Mouse (Mus musculus): Measurements from ENCODE around the gene Ltf.

Ltf gene

DNA sequence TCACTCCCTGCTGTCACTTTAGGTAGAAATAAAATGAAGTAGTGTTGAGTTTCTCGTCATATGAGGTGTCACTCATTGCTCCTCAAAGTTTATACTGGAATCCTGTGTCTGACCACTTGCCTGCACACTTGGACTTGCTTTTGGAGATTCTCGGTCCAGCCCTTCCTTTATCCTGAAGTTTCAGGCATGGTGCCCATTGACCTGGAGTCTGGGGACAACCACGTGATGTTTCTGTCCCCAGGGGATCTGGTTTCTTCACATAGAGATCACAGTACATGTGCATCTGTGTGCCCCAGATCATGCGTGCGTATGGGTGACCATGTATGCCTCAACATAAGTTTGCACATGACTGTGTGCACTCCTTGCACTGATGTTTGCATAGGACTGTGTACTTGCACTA, 23.2 kb downstream of the Ltf start:
- no peak for DNase-seq

DNA sequence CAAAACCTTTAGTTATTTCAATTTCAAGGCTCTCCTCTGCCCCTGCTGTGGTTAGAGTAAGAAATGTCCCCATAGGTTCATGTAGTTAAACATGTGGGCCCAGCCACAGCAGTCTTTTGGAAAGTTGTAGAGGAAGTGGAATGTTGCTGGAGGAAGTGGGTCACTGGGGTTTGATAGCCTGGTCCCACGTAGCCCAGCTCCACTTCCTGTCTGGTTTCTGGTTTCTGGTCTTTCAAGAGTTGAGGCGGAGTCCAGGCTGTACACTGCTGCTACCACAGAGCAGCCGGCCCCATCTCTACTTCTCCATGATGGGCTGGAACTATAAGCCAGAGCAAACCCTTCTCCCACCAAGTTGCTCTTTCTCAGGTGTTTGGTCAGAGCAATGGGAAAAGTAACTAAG, 27.2 kb downstream of the Ltf start:
- DNase-seq, result no peak

DNA sequence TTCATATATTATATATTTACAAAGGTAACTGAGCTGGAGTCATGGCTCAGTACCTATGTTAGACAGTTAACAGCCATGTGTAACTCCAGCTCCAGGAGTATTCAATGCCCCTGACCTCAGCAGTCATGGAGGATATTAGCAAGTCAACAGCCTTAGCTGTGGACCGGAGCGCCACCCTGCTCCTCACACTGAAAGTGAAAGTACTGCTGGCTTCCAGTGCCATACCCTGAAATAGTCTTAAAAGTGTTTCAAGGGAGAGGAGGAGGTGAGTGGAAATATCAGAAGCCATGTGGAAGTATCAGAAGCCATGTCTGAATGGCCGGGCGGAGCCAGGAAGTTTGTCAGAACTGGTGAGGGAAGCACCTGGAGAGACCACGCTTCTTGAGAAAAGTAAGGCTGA, 28.2 kb downstream of the Ltf start:
- DNase-seq, result no peak

DNA sequence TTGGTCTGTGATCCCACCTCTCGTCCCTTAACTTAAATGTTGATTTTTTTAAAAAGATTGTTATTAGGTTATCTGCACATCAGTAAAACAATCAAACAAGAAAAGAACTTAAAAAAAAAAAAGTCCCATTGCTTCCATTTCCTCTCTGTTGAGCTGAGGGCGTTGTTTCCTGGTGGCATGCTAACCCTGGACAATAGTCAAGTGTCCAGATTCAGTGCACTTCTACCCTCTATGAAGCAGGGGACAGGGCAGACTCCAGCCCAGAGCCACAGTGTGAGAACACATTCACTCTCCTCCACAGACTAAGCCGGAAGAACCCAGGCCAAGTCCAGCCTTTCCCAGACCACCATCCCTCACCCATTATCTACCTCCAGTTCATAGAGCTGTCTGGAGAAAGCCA, 29.4 kb downstream of the Ltf start:
- no peak for DNase-seq

DNA sequence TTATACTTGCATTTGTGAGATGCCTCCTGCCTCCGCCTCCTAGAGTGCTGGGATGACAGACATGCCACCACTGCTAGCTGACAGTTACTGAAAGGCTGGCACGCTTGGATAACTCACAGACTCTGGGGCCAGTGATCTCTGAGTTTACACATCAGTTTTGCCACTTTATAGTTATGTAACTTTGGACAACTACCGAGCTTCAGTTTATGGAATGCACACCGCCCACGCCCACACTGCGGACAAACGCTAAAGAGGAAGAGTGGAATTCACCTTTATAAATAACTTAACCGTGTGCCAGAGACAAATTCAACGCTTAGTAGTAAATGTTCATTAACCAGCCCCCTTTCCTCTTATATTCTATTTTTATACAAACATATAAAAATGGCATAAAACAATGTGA, 35.9 kb downstream of the Ltf start:
- DNase-seq, result no peak

DNA sequence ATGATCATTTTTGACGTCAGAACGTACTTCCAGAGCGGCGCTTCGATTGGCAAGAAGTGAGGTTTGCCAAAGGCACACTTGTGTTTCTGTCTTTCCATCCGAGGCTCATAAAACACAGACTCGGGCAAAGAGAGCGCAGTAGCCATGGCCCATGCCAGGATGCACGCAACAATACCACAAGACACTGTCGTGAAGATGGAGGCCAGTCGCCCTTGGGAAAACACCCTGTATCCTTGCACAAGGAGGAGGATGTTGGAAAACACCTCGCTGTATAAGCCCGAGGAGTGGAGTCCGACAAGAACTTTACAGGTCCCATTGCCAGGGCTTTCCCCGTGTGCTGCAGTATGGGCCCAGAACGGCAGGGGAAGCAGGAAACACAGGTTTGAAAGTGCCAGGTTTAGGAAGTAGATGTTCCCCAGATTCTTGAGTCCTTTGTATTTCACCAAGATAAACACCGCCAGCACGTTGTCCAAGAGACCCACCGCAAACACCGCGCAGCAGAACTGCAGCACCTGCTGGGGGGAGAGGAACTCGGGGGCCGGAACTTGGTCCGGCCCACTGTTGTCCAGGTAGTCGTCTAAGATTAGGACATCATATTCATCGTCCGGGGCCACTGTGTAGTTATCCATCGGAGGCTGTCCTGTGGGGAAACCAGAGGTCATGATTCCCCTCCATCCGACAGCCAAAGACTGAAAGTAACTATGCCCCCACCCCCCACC, 36.9 kb downstream of the Ltf start:
- DNase-seq, result no peak

DNA sequence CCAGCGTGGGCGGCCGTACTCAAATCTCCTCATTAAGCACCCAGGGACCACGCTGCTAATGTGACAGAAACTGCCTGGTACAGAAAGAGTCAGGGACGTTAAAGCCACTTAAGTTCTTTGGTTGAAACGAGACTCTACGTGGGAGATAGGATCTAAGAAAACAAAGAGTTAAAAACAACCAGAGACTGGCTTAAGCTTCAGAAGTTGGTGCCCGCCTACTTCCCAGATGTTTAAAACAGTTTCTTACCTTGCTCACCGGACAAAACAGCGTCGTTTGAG, 37.4 kb downstream of the Ltf start:
- DNase-seq, result no peak

DNA sequence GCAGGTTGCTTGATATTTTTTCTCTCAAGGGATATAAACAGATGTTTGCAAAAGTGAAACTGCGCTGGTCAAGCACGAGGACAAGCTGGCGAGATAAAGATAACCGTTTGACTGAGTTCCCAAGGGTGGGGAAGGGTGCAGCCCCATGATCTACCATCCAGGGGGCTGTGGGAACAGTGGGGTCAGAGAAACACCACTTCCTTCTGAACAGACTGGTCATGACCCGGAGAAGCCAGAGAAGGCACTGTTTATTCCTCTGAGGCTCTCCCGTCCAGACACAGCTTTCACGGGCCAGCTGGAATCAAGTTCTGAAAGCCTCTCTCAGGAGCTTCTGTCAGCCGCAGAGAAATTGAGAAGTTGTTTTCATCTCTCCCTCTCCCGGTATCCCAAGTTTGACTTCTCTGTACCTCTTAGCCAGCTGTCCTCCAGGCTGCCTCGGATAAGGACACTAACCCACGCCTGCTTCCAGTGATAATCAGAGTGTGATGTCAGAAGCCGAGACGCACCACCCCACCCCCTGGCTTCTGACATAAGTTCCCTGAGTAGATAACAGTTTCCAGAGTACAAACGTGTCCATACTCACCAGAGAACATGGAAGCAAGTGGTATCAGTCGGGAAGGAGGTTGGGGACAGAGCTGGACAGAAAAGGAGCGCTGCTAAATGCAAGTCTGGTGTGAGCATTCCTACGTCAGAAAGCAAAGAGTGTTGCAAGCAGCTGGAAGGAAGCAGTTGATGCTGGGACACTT, 37.9 kb downstream of the Ltf start, which contains the start of gene Ccrl2:
TSS of gene Ccrl2 (minus strand) at position 722 of the 746 bp plus-strand sequence.
- DNase-seq, result no peak

DNA sequence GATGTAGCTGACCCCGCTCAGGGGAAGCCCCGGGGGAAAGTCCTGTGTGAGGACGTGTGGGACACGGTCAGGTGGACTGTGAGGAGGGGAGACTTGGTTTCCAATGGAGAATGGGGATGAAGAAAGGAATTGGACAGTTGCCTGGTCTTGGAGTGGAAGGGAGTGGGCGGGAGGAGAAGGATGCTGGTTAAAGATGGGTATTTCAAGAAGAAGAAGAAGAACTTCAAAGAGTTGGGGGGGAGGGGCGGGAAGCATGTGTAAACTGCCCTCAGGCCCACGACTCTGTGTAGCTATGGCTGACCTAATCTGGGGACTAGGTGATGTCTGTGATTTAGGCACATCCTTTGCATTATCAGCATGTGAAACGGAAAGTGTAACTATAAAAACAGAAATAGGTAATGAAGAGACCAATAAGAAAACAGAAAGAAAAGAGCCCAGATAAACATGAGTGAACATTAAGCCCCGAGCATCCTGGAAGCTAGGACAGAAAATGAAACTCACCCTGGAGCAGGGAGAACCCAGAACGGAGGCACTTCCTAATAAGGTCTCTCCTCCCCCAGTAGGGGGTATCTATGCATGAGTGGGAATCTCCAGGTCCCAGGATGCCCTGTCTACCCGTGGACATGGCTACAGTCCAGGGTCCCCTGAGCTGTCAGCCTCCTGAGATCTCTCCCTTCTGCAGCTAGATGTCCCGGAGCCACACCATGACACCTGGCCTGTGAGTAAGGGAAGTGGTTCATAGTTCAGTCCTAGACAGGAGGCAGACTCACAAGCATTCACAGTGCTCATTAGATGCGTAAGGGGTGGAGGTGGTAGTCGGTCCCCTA, 38.7 kb downstream of the Ltf start:
- no peak for DNase-seq

DNA sequence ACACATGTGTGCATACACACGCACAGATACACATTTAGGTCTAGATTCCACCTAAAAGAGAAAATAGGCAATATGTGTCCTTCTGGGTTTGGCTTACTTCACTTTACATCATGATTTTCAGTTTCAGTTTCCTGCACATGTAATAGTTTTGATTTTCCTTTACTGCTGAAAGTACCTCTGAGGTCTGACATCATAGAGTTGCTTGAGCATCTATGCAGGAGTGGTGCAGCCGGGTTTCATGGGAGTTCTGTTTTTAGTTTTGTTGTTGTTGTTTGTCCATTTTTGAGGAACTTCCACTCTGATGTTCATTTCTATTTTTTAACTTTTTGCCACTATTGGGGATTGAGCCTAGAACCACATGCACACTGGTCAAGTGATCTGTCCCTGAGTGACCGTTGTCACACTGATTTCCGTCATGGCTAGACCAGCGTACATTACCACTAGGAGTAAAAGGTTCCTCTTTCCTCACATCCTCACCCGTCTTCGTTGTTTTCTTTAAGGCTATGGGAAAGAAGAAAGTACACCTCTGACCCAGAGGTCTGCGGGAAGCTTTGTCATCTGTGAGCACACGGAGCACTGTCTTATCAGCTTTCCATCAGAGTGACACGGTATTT, 40.0 kb downstream of the Ltf start:
- DNase-seq, result no peak

DNA sequence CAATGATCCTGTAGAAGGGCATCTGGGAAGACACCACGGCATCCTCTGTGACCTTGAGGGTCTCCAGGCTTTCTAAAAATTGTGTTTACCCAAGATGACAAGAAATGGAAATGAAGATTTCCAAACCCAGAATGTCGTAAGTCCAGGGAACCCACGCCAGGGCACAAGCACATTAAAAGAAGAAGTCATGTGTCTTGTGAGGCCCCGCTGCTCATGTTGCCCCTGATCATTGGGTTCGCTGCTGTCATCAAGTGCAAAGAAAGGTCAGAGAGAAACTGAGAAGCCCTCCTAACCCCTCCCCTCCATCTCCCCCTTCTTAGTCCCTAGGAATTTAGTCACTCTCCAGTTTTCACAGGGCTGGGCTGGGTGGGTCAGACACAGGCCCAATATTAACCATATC, 43.8 kb downstream of the Ltf start:
- no peak for DNase-seq

DNA sequence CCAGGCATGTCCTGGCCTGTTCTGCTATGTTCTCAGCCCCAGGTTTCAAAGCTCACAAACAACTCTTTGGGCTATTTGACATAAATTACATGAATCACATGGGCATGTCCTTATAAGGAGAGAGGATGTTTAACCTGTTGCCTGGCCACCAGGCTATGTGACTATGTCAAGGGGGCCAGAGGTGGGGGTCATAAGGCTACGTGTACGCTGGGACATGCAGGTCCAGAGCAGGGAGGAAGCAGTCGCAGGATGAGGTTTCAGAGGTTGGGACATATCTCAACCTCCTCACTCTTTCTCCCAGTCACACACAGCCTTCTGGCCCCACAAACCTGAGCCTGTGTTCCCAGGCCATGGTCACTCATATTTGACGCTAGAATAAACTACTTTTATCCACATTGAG, 48.0 kb downstream of the Ltf start:
- no peak for DNase-seq

DNA sequence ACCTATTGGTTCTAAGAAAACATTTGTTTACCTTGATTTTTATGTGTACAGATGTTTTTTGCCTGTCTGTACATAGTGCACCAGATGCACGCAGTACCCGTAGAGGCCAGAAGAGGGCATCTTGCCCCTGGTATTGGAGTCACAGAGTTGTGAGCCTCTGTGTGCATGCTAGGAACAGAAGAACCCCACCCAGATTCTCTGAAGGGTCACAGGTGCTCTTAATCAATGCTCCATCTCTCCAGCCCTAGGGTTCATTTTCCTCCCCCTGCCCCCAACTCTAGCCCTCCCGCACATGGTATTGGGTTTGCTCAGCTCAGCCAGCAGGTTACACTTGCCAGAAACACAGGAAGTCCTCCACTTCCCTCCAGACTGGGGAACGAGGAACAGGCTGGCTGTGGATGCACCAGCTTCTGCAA, 51.5 kb downstream of the Ltf start:
- DNase-seq, result no peak

DNA sequence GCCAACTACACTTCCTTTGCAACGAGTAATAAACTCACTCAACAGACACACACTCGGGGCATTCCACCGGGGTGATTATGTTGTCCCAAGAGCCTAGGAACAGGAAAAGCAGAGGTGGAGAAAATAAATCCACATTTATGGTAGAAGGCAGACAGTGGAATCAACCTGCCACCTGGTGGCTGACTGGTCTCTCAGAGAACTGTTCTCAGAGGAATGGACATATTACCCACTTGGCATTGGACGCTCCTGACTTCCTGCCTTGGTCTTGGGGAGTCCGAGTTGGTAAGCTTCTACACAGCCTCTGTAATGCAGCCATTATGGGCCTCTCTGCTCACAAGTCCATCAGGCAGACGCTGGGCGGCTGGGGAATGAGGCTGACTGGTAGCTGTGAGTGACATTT, 53.1 kb downstream of the Ltf start:
- peak; percentile 16 for DNase-seq

DNA sequence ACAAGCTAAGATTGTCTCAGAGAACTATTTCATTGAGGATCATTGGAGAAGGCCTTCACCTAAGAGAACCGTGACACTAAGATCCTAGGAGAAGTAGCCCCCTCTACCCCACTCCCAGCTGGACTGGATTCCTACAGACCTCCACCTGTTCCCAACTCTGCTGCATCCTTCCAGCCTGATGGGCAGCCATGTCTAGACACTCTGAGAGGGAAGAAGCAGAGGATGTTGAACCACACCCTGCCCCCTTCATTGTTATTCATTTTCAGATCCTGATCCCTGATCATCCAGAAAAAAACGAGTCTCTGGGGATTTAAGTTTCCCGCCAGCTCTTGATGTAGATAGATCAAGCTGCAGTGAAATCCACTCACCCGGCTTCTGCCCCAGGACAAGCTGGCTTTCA, 53.9 kb downstream of the Ltf start:
- DNase-seq, result no peak

DNA sequence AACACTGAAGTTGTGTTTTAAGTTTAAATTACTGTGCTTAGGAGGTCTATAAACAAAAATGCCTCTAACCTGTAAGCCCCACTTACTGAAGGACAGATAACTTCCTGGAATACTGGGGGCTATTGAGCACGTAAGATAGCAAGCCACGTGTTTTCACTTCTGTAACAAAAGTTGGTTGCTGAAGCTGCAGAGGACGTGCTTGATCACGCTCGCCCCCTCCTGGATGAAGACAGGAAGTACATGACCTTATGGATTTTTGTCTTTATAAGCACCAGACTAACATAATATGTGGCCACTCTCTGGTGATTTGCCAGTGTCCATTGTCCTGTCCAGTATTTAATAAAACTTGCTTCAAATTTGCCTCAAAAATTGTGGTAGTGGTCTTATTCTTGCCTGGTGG, 58.7 kb downstream of the Ltf start:
- DNase-seq, result no peak

DNA sequence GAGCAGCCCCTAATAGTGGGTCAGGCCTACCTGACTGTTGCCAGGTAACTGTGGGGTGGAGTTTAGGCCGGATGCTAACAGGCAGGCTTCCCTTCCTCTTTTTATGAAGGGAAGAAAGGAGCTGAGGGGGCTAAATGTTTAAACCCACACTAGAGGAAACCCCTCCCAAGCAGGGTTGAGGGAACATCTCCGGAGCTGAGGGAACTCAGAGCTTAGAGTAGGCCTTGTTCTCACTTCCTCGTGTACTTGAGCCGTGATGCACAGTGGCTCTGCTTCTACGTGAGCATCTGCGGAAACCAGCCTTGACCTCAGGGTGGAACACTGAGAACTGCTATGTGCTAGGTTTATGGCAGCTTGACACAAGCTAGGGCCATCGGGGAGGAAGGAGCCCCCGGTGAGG, 61.7 kb downstream of the Ltf start:
- no peak for DNase-seq

DNA sequence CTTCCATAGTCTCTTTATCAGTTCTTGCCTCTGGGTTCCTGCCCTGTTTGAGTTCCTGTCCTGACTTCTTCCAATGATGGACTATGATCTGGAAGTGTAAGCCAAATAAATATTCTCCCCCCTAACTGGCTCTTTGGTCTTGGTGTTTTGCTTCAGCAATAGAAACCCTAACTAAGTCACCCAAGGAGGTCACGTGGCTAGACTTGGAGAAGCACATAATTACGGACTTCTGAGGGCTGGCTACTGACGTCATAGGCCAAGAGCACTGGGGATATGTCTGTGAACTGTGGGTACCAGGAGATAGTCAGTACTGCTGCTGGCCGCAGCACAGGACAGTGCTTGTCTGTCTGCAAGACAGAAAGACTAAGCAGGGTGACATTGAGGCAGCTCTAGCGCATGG, 62.7 kb downstream of the Ltf start:
- DNase-seq, result no peak

DNA sequence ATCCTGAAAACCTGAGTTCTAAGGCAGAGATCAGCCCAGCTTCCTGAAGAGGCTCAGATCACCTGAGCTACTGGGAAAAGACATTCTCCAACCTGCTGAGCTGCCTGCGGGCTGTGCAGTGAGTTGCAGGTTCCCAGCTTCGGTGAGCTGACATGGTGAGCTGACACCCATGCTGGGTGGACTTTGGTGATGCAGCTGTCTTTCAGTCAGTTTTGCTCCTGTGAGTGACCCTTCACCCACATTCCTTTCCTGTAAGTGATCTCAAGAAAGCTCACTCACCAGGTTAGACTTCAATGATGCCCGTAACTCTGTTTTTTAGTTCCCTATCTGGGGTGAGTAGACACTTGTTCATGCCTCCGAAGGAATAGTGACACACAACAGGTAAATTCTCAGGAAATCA, 66.3 kb downstream of the Ltf start:
- DNase-seq, result no peak

DNA sequence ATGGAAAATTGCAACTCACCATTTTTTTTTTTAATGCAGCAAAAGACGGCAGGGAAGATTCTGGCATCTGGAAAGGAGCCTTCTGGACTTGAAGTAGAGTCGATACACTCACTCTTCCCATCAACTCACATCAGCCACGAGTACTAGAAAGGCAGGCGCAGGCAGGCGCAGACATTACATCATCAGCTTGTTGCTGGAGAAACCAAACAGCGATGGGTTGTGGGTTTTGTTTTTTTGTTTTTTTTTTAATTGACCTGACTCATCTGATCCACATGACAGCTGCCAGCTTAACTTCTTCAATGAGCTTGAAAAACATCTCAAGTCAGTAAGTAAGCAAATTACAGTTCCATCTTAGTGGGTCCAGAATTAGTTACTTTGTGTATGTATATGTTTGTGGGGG, 67.1 kb downstream of the Ltf start:
- DNase-seq, result no peak

DNA sequence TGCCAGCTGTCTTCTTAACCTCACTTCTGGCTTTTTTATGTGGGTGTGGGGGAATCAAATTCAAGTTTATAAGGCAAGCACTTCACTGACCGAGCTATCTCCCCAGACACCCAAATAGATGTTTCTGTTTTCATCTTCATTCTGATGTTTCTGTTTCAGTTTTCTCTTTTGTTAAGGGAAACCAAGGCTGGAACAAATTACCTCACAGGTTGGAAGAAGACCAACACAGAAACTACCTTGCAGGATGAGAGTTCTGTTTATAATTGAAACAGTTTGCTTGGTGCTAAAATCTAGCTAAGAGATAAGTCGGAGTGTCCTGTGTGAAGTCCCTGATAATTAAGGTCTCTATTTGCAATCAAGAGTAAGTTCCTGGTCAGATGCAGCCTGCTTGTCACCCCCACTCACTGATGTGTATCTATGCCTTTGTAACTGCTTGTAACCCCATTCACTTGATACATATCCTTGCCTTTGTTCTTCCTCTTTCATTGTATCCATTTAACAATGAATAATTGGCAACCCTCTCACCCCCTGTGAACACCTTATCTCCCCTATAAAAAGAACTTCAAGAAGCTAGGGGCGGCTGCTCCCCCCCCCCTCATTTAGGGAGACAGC, 68.0 kb downstream of the Ltf start:
- DNase-seq, result no peak

DNA sequence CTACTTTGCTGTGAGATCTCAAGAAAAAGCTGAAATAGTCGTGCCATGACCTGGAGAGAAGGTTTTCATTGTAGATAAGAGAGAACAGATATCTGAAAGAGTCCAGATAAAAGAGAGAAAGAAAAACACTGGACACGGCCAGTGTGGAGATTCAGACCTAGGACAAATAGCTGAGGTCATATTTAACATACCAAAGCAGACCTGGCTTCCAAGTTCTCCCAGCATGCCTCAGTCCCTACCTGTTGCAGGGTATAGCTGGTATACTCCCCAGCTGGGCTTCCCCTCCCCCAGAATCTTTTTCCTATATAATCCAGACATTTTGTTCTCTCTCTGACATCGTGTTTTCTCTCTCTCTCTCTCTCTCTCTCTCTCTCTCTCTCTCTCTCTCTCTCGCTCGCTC, 68.9 kb downstream of the Ltf start:
- no peak for DNase-seq

DNA sequence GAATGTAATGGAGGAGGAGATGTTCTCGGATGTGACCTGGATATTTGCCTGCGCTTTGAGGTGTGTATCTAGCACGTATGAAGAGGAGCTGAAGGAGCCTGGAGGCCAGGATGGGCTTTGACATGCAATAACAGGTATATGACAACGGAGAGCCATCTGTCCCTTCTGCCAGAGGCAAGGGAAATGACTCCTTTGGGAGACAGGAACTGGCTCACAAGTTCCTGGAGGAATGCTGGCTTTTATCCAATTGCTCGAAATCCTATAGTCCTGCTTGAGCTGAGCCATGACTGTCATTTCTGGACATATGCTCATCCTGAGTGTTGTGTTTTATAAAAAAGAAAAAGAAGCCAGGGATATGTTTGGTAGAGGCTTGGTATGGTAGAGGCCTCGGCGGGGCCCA, 69.8 kb downstream of the Ltf start:
- DNase-seq, result no peak

Data from right cerebral cortex, postnatal 25 days (tissue).